Mouse (Mus musculus) duodenum, adult 2 months (tissue): Measurements from ENCODE around the gene Slc22a18. TPM values are rescaled to one million over a fixed set of nuclear protein-coding genes. Genes with fewer than 3 reads are reported as not detected.

Experiments
- polyA plus RNA-seq: library from polyadenylated mRNA; depleted of rRNA; stranded (reverse); fragments of >200 nt; gene quantifications from 2 replicates; pipeline ENCODE4 v1.2.3, GENCODE M21; 2012; ENCODE audit warnings: low replicate concordance; rRNA removed

Gene Slc22a18
- 275 and 404 TPM in 2 replicates for polyA plus RNA-seq

DNA sequence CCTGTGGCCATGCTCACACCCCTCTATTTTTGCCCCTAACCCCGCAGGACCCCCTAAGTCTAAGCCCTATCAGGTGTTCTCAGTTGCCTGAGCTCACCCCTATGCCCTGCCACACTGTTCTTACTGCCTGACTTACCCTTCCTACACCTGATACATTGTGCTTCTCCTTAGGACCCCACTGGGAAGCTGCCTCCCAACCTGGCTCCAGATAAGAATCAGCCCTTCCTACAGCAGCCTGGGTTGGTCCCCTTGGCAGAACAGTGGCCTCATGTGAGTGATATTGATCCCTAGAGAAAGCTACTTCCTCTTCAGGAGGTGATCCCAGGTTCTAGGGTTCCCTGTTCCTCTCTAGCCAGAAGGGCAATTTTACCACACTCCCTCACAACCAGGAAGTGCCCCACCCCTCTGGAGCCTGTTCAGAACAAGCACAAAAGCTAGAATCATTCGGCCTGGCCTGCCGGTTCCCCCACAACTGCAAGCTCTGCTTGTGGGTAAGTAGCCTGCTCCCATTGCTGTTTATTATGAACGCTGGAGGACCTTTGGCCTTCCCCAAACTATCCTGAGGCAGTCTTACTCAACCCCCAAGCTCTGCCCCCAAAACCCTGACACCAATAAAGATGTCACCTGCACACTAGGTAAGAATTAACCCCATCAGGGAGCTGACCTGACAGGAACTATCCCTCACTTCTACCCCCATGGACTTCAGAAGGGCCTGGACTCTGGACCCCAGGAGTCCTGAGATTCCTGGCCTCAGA lies at the start of gene Slc22a18:
TSS of gene Slc22a18 (plus strand) at position 390 of the 755 bp plus-strand sequence.

DNA sequence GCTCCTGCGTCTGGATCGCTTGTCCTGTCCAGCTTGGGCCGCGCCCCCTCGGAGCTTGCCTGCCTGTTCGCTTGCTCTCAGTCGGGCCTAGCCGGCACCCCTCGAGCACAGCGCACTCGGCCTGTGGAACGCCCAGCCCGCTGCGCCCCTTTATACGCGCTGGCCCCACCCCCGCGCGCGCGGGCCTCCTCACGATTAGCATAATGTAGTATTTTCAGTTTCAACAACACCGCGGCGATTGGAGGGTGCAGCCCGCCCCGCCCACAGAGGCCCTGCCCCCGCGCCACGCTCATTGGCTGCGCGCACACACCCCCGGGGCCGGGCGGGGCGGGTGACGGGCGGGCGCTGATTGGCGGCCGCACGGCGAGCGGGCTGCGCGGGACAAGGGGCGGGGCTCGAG lies 12.7 kb upstream of the Slc22a18 start, which contains the start of gene Cdkn1c:
TSS of gene Cdkn1c (minus strand) at position 177 of the 400 bp plus-strand sequence.

GRCm38 (mm10) chr7:143502418-143503200 lies 29.1 kb downstream of the Slc22a18 start, which contains the start of gene Phlda2:
Gene Phlda2, minus strand, starts transcription at chr7:143503150.

Other genes with a start within 250 kb of the Slc22a18 start
- 14.8 and 17.2 TPM in 2 replicates for gene Cdkn1c, start 12.7 kb upstream of the Slc22a18 start, polyA plus RNA-seq
- gene Phlda2, start 29.4 kb downstream of the Slc22a18 start, polyA plus RNA-seq: 3.8 and 15.4 TPM in 2 replicates
- 24.5 and 32.6 TPM in 2 replicates for gene Nap1l4, start 75.4 kb downstream of the Slc22a18 start, polyA plus RNA-seq
- 7.9 and 11.8 TPM in 2 replicates for gene Cars, start 126.4 kb downstream of the Slc22a18 start, polyA plus RNA-seq
- gene Tnfrsf26, start 155.0 kb downstream of the Slc22a18 start, polyA plus RNA-seq: 0.02 and 0.12 TPM in 2 replicates
- 0.84 and 0.94 TPM in 2 replicates for gene Tnfrsf22, start 175.9 kb downstream of the Slc22a18 start, polyA plus RNA-seq
- gene Tnfrsf23, start 212.1 kb downstream of the Slc22a18 start, polyA plus RNA-seq: 0.85 and 1.8 TPM in 2 replicates